Mouse (Mus musculus) kidney, embryonic 14.5 days (tissue): ENCODE results near the gene Irf8. TPM values are rescaled to one million over a fixed set of nuclear protein-coding genes. Genes with fewer than 3 reads are reported as not detected.

Experiments
- ATAC-seq: fragments of 200-750 bp; cut with Nextera tagmentation; 2 replicates; pipeline ENCODE4 v1.8.0; 2017; ENCODE audit warnings: moderate number of reproducible peaks, mild to moderate bottlenecking, moderate TSS enrichment, moderate library complexity; ENCODE audit not compliant: low FRiP score, low TSS enrichment
- H3K27ac ChIP-seq: fragments of 300-500 bp; sonication (generic); 2 replicates; pipeline ENCODE4 v1.5.1; 2014; ENCODE audit warnings: low read depth, mild to moderate bottlenecking, low read length, moderate library complexity, mixed read lengths
- H3K27me3 ChIP-seq: fragments of 300-500 bp; sonication (generic); 2 replicates; pipeline ENCODE4 v1.6.1; 2014; ENCODE audit warnings: mild to moderate bottlenecking, low read length; ENCODE audit not compliant: control insufficient read depth, insufficient read depth
- H3K36me3 ChIP-seq: fragments of 300-500 bp; sonication (generic); 2 replicates; pipeline ENCODE4 v1.6.1; 2014; ENCODE audit warnings: low read length, mixed read lengths; ENCODE audit not compliant: control insufficient read depth, insufficient read depth
- H3K4me1 ChIP-seq: fragments of 300-500 bp; sonication (generic); 2 replicates; pipeline ENCODE4 v1.6.1; 2014; ENCODE audit warnings: low read length, mixed read lengths; ENCODE audit not compliant: control insufficient read depth, insufficient read depth
- H3K4me2 ChIP-seq: fragments of 300-500 bp; sonication (generic); replicated peaks from 2 replicates; pipeline ENCODE4 v1.6.1; 2014; ENCODE audit warnings: low read depth, mild to moderate bottlenecking, low read length
- H3K4me3 ChIP-seq: fragments of 300-500 bp; sonication (generic); 2 replicates; pipeline ENCODE4 v1.5.1; 2014; ENCODE audit warnings: mild to moderate bottlenecking, low read length
- H3K9ac ChIP-seq: fragments of 300-500 bp; sonication (generic); 2 replicates; pipeline ENCODE4 v1.6.1; 2014; ENCODE audit warnings: low read depth, mild to moderate bottlenecking, low read length, moderate library complexity
- H3K9me3 ChIP-seq: fragments of 300-500 bp; sonication (generic); 2 replicates; pipeline ENCODE4 v1.6.1; 2016; ENCODE audit warnings: low read length; ENCODE audit not compliant: control insufficient read depth
- WGBS: fragments of 180-500 bp; shearing (Covaris S2); extraction: QIAGEN DNeasy Blood & Tissue Kit; methylation state at CpG from one replicate; pipeline ENCODE4 v1.1.7; 2014; 5-methylcytosine and 5-hydroxymethylcytosine counted together
- polyA plus RNA-seq: library from polyadenylated mRNA; unstranded; fragments of >200 nt; fragmentation: Nextera tagmentation; extraction: Ambion mirVana; gene quantifications from 2 replicates; pipeline ENCODE4 v1.2.1, GENCODE M21; 2014

Gene Irf8
- polyA plus RNA-seq, 1 experiment from 2014 or later, result 5.6 TPM

GRCm38 (mm10) chr8:120697979-120698272 is 38.2 kb upstream of the Irf8 start:
- no peak for ATAC-seq
- no peak overlapping the region for H3K9ac ChIP-seq
- no peaks in the 10 kb centered on the region for H3K9me3 ChIP-seq
- H3K4me3 ChIP-seq, result no peak overlapping the region
- H3K27me3 ChIP-seq, result no peaks in the 10 kb centered on the region
- no peak overlapping the region for H3K4me2 ChIP-seq
- H3K27ac ChIP-seq, result no peak overlapping the region
- H3K4me1 ChIP-seq, result peaks cover 22% of the 10 kb centered on the region
- no peaks in the 10 kb centered on the region for H3K36me3 ChIP-seq

GRCm38 (mm10) chr8:120698426-120698825 is 37.7 kb upstream of the Irf8 start:
- ATAC-seq, result no peak
- Histone ChIP-seq H3K9ac (no peak overlapping the region), H3K4me1 (peaks cover 20% of the 10 kb centered on the region), H3K9me3 (no peaks in the 10 kb centered on the region), H3K4me3 (no peak overlapping the region), H3K36me3 (no peaks in the 10 kb centered on the region), H3K27me3 (no peaks in the 10 kb centered on the region), H3K27ac (0 out of 2 replicates have a peak overlapping the region, but pooled peaks have one; percentile 11), H3K4me2 (no peak overlapping the region)
- 74% methylated on average over 7 of the region's 7 CpGs for WGBS

- H3K27me3 ChIP-seq, result no peaks in the 10 kb centered on the region
- no peaks in the 10 kb centered on the region for H3K9me3 ChIP-seq
- no peaks in the 10 kb centered on the region for H3K36me3 ChIP-seq
- 66% methylated on average over 6 of the region's 6 CpGs for WGBS
- no peak overlapping the region for H3K9ac ChIP-seq
- no peak for ATAC-seq
- no peak overlapping the region for H3K4me3 ChIP-seq
- H3K4me2 ChIP-seq, result no peak overlapping the region
- peak overlapping the region; percentile 11; the same call in 1 of the 2 replicates for H3K27ac ChIP-seq
- peaks cover 16% of the 10 kb centered on the region for H3K4me1 ChIP-seq
Measured at GRCm38 (mm10) chr8:120699079-120699478, 37.1 kb upstream of the Irf8 start.

- no peak overlapping the region for H3K4me3 ChIP-seq
- no peak overlapping the region for H3K9ac ChIP-seq
- WGBS, result 76% methylated on average over 2 of the region's 2 CpGs
- no peak overlapping the region for H3K27ac ChIP-seq
- ATAC-seq, result no peak
- no peak overlapping the region for H3K4me2 ChIP-seq
- no peaks in the 10 kb centered on the region for H3K9me3 ChIP-seq
- peaks cover 12% of the 10 kb centered on the region for H3K4me1 ChIP-seq
- no peaks in the 10 kb centered on the region for H3K27me3 ChIP-seq
- no peaks in the 10 kb centered on the region for H3K36me3 ChIP-seq
Measured at GRCm38 (mm10) chr8:120699565-120699964, 36.6 kb upstream of the Irf8 start.

- Histone ChIP-seq H3K9me3 (no peaks in the 10 kb centered on the region), H3K27me3 (no peaks in the 10 kb centered on the region), H3K27ac (no peak overlapping the region), H3K4me3 (no peak overlapping the region), H3K4me2 (no peak overlapping the region), H3K4me1 (peaks cover 12% of the 10 kb centered on the region), H3K36me3 (no peaks in the 10 kb centered on the region), H3K9ac (no peak overlapping the region)
- ATAC-seq, result no peak
- WGBS, result 87% methylated on average over 4 of the region's 4 CpGs
Measured at GRCm38 (mm10) chr8:120700053-120700452, 36.1 kb upstream of the Irf8 start.

GRCm38 (mm10) chr8:120701758-120702465 is 34.2 kb upstream of the Irf8 start:
- no peak for ATAC-seq
- WGBS, result 44% methylated on average over 19 of the region's 19 CpGs

GRCm38 (mm10) chr8:120704203-120704602 is 32.0 kb upstream of the Irf8 start:
- Histone ChIP-seq H3K36me3 (no peaks in the 10 kb centered on the region), H3K9ac (no peak overlapping the region), H3K4me2 (no peak overlapping the region), H3K4me1 (0 out of 2 replicates have a peak, but pooled peaks cover 2% of the 10 kb centered on the region), H3K27ac (no peak overlapping the region), H3K27me3 (no peaks in the 10 kb centered on the region), H3K4me3 (no peak overlapping the region), H3K9me3 (no peaks in the 10 kb centered on the region)
- WGBS, result 25% methylated on average over 9 of the region's 9 CpGs
- no peak for ATAC-seq

More at GRCm38 (mm10) chr8:120701758-120702465, 34.2 kb upstream of the Irf8 start:
- Histone ChIP-seq H3K9ac (no peak overlapping the region), H3K4me2 (no peak overlapping the region), H3K27me3 (no peaks in the 10 kb centered on the region), H3K4me1 (peaks cover 6% of the 10 kb centered on the region; the same call in 1 of the 2 replicates), H3K9me3 (no peaks in the 10 kb centered on the region), H3K4me3 (no peak overlapping the region), H3K36me3 (no peaks in the 10 kb centered on the region), H3K27ac (no peak overlapping the region)

- H3K9ac ChIP-seq, result no peak overlapping the region
- no peak overlapping the region for H3K4me3 ChIP-seq
- H3K4me2 ChIP-seq, result no peak overlapping the region
- 0 out of 2 replicates have a peak, but pooled peaks cover 2% of the 10 kb centered on the region for H3K4me1 ChIP-seq
- no peaks in the 10 kb centered on the region for H3K9me3 ChIP-seq
- no peak overlapping the region for H3K27ac ChIP-seq
- WGBS, result 68% methylated on average over 15 of the region's 15 CpGs
- ATAC-seq, result no peak
- H3K36me3 ChIP-seq, result no peaks in the 10 kb centered on the region
- H3K27me3 ChIP-seq, result no peaks in the 10 kb centered on the region
Measured at GRCm38 (mm10) chr8:120705163-120705562, 31.0 kb upstream of the Irf8 start.

DNA sequence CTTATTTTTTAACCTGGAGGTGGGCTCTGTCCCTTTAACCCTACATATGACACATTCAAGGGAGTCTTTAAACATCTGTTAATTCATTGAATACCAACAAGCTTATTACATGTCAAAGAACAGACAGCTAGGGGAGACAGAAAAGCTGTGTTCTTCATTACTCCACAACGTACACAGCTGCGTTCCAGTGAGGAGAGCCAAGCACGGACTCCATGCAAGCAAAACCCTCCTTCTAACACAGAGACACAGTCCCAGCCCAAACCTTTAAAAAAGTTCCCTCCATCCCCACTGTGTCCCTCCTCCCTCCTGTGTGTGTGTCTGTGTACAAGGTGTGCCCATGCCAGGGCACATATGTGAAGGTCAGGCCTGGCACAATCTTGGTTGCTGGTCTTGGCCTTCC is 30.0 kb upstream of the Irf8 start:
- WGBS, result 75% methylated on average over 3 of the region's 3 CpGs
- no peaks in the 10 kb centered on the region for H3K36me3 ChIP-seq
- H3K4me2 ChIP-seq, result no peak overlapping the region
- no peak for ATAC-seq
- H3K27ac ChIP-seq, result no peak overlapping the region
- H3K4me3 ChIP-seq, result no peak overlapping the region
- H3K9me3 ChIP-seq, result no peaks in the 10 kb centered on the region
- H3K27me3 ChIP-seq, result no peaks in the 10 kb centered on the region
- no peak overlapping the region for H3K9ac ChIP-seq
- H3K4me1 ChIP-seq, result 0 out of 2 replicates have a peak, but pooled peaks cover 2% of the 10 kb centered on the region
